Mouse (Mus musculus): ENCODE measurements around the gene Cma2. TPM values are rescaled to one million over a fixed set of nuclear protein-coding genes. Genes with fewer than 3 reads are reported as not detected.
"Not testable (repeated sequence)": the region's sequence is repeated elsewhere in the genome, so short reads cannot be mapped to it uniquely, and the experiment has no call there.

Gene Cma2
- not detected for total RNA-seq (2021)
- long read RNA-seq, experiment 1, result 0 reads
- long read RNA-seq, experiment 2, result 0 reads

GRCm38 (mm10) chr14:55950346-55951030 is at the start of gene Cma2:
Gene Cma2, plus strand, starts transcription at chr14:55950980.
- no peak for DNase-seq

GRCm38 (mm10) chr14:55905518-55905917 is 45.3 kb upstream of the Cma2 start:
- DNase-seq, result no peak

DNA sequence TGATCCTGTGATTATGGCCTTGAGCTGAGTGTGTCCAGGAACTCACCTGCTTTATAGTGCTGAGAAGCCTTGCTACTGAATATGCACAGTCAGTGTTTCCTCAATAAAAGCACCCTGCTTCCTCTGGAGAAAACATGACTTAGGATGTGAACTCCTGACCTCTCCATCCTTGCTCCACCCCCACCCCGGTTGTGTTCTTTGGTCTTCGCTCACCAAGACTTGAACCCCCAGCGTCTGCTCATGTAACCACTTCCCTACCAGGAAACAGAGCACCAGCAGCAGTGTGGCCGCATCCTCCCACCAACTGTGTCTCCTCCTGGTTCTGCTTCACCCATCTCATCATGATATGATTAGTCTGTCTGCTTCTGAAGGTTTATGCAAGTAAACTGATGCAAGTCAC is 37.4 kb upstream of the Cma2 start:
- DNase-seq, result no peak

DNA sequence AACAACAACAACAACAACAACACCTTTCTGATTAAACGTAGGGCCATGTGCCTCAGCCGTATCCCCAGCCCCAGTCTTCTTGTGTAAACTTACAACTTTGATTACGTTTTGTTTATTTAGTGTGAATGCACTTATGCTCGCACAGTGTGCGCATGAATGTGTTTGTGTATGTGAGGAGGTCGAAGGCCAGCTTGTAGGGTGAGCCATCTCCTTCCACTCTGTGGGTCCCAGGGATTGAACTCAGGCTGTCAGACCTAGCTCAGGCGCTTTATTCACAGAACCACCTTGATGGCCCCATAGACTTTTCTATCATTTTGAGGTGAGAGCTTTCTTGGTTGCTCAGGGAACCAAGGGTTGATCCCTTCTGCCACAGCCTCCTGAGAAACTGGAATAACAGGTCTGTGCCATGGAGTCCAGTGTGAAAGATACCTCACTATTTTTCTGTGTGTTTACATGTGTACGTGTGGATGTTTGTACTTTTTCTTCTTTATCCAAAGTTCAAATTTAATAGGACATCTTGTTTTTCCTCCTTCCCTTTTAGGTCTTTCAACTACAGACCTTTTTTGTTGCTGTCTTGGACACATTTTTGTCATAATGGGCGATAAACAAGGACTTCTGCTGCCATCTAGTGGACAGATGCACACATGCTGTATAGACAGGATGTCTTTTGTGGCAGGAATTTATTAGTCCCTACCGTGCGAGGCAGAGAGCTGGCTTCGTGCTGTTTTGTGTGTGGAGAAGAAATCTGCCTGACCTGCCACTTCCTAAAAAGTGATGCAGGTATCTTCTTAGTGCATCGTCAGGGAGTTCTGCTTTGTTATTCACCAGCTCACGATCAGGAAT is 32.3 kb upstream of the Cma2 start:
- peak; percentile 81 to 88 for DNase-seq

GRCm38 (mm10) chr14:55922475-55923232 is 28.1 kb upstream of the Cma2 start:
- DNase-seq, result peak in 1 of 2 experiments; percentile 4

DNA sequence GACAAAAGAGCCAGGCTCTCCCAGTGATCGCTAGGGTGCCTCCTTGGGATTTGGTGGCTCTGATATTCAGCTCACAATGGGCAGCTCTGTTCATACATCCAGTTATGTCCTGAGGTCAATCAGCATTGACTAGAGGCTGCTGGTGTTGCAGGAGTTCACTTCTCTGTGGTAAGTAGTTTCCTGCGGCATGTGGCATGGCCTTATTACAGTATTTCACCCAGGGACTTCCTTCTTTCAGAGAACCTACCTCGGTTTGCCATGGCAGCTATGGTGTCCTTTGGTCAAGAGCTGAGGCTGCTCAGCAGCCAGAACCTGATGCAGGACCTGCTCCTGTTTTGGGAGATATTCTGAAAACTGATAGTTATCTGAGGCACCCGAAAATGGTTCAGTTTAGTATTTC is 23.9 kb upstream of the Cma2 start:
- DNase-seq, result no peak

DNA sequence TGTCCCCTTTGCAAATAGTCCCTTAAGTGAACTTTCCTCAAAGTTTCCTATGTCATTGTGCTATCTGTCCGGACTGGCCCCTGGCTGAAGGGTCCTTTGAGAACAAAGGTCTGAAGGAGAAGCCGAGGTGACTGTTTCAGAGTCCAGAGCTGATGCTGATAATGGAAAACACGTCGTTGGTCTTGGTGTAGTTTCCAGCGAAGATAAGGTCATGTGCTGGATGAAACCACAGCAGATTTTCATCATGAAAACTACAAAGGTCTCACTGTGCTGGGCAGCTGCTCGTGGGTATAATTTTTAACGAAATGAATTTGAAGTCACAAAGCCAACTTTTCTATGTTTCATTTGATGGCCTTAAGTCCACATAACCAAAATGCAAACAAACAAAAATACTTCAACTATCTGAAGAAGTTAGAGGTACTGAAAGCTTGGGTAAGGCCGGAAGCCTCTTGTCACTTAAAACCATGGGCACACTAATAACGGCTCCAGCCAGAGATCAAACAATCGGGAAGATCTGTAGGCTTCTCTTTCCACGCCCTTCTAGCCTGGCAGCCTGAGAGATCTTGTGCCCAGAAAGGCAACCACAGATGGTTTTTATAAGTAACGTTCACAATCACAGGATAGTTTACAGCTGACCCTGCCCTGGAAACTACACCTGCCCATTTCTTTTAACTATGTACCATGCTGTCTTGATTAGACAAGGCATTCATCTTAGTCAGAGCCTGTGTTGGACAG is 21.4 kb upstream of the Cma2 start:
- no peak for DNase-seq

- peak; percentile 24 to 58 for DNase-seq
These were observed 17.2 kb upstream of the Cma2 start for GRCm38 (mm10) chr14:55933586-55933985.

DNA sequence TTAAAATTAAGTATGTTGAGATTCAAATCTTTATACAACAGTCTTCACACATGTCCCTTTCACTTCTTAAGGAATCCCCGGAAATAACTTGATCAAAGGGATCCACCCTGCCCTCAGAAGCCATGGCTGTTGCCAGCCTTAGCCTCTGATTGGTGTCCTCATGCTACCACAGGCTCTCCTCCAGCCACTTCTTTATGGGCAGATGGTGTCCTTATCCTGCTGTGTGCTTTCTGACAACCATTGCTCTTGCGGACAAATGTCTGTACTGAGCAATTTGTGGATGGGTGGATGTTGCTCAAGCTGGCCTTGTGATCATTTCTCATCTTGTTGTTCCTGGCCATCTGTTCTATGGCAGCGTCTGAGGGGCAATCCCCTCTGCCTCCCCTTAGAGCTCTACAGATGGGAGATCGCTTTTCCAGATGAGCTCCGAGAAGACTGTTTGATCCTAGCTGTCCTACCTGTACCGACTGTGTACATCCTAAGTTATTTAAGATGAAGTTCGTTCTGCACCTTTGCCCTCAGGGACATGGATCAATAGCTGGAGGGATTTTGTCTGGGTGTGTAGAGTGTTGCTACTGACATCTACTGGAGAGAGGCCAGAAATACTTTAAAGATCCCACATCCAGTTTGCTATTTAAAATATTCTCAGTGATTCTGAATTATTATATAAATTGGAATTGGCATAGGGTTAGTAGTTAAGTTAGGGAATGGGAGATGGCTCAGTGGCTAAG is 10.5 kb upstream of the Cma2 start:
- DNase-seq, result no peak

DNA sequence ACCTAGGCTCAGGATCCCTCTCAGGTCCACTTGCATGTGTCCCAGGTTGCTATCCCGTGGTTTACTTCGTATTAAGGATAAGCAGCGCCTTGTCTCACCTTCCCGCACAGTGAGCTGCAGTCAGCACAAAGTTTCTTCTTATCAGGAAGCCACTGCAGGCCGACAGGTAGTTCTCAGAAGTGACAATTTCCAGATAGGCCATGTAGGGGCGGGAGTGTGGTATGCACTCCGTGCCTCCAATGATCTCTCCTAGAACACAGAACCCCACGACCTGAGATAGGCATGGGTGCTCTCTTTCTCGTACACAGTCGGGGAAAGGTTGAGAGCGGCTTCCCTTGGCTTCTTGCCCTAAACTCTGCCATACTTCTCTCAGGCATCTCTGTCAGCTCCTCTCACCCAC is 7.2 kb upstream of the Cma2 start:
- no peak for DNase-seq

DNA sequence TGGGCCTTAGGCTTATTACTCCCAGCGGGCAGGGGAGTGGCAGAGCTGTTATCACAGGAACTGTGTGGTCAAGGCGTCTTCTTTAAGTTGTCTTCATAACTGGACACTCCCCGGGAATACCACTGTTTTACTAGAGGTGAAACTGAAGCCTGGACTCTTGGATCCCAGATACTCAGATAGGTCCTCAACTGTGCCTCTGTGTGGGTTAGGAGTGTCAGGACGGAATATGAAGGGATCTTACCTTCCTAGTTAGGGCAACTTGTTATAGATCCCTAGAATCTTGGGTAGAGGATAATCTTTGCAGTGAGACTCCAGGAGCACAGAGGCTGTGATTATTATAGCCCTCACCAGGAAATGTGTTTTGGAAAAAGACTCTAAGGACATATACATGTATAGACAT is 6.2 kb upstream of the Cma2 start, which contains the start of gene Cma1:
Gene Cma1 (minus strand): TSS at position 101 of the 400 bp plus-strand sequence.
- DNase-seq, result no peak

DNA sequence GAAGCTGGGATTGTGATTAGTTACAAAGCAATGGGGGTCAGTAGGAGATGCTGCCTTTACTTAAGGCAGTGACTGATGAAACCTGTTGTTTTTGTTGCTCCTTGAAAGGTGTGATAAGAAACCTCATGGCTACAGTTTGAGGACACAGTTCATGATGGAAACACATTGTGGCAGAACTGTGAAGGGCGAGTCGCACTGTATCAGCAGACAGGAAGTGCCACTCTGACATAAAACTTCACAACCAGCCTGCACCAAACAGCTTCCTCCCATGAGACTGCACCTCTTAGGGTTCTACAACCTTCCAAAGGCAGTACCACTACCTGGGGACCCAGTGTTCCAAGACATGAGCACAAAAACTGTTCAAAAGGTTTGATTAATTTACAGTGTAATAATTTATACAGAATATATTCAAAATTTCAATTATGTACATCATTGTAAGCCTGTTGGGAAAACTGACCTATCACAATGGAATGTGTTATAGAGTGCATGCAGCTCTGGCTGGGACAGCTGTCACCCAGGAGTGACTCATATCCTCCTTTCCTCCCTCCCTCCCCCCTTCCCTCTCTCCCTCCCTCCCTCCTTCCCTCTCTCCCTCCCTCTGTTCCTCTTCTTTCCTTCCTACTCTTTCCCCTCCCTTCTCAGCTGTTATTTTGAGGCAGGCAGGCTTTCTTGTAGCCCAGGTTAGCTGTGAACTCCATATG is 4.4 kb upstream of the Cma2 start:
- DNase-seq, result no peak

DNA sequence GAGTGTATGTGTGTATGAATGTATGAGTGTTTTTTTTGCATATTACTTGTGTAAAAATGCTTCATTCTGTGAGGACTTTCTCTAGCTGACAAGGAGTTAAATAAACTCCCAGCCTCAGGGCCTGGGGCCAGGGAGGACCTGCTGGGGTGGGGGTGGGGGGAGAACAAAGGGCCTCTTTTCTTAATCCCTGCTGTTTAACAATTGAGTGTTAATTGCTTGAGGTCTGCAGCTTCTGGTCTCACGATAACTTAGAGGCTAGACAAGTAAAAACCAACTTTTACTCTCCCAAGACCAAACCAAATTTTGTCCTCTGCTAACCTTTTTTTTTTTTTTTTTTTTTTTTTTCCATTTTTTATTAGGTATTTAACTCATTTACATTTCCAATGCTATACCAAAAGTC is 12.5 kb downstream of the Cma2 start:
- no peak for DNase-seq

DNA sequence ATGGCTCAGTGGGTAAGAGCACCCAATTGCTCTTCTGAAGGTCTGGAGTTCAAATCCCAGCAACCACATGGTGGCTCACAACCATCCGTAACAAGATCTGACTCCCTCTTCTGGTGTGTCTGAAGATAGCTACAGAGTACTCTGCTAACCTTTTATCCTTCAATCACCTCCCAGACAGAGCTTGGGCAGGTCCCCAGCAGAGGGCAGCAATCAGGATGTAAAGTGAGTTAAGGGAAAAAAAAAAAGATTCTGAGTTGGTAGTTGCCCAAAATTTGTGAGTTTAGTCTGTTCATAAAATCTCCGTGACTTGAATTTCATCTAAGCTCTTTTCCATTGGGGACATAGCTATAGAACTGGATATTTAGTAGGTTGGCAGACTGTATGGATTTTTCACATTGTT is 13.1 kb downstream of the Cma2 start:
- not testable (repeated sequence) for DNase-seq

DNA sequence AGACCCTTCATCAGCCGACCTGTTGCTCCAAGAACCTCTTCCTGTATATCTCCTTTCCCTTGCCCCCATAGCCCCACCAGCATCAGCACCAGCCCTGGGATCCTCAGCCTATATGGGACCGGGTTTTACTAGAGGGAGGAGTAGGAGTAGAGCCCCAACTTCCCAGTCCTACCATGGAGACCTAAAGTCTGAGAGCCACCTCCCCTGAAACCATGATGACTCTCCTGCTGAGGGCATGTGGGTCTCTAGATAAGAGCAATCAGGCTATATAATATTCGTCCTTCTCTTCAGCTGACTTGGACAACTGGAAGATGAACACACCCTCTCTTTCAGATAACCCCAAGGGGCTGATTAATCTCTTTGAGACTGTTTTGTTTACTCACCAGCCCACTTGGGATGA is 36.7 kb downstream of the Cma2 start:
- DNase-seq, result not testable (repeated sequence)

DNA sequence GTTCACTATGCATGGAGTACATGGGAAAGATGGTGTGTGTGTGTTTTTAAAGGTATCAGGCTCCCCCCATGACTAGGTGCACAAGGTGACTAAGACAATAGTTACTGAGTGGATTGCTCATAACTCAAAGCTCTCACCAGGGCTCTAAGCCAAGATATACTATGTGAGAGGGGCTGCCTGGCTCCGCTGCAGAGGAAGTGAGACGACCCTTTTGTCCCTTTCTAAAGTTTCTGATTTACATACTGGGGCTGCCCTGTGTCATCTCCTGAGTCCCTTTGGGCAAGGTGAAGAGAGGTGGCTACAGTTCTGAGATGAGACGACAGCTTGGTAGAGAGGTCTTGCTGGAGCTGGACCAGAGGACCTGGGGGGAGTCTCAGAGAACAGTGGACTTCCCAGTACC is 62.4 kb downstream of the Cma2 start:
- DNase-seq, result no peak

DNA sequence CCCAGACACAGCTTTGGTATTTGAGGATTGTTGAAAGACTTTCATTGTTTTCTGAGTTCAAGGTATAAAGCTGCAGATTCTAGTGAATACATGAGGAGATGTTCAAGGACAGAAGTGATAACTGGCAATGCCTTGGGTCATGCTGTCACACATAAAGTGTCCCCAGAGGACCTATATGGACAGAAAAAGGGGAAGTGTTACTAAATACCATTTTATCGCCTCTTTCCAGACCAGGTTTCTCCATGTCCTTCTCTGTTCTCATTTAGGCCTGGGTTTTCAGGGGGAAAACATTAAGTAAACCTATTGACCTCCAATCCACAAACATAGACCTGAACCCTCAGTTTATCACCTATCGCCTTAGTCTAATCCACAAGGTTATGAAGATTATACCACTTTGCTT is 63.1 kb downstream of the Cma2 start:
- no peak for DNase-seq

DNA sequence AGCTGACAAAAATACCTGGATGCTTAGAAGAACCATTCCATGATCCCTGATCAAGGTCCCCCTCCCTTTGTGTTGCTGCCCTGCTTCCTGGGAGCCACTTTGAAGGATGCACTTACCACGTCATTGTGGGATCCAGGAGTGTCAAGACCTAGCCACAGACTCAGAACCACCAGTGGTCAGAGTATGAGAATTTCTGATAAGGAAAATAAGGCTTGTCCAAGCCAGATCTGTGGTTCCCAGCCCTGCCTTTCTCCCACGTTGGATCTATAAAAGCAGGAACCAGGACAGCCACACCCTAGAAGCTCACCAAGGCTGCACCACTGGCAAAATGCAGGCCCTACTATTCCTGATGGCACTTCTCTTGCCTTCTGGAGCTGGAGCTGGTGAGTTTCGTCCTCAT is 66.9 kb downstream of the Cma2 start, which contains the start of gene Mcpt1:
Gene Mcpt1 (plus strand): TSS at position 301 of the 400 bp plus-strand sequence.
- not testable (repeated sequence) for DNase-seq

GRCm38 (mm10) chr14:56019446-56019845 is 68.7 kb downstream of the Cma2 start:
- DNase-seq, result no peak

- not testable (repeated sequence) for DNase-seq
These were observed 70.5 kb downstream of the Cma2 start for GRCm38 (mm10) chr14:56021305-56021704.

Measured in heart, adult 18-20 months (tissue).